Mouse (Mus musculus): ENCODE results near the gene Tmem181a.
"Not testable (repeated sequence)": the region's sequence is repeated elsewhere in the genome, so short reads cannot be mapped to it uniquely, and the experiment has no call there.

- TF ChIP-seq CTCF (IDR thresholded peaks at IDR 0.05; ENCODE audit: low read depth); EP300 (optimal IDR thresholded peaks at IDR 0.05): not testable (repeated sequence)
These were observed 64.6 kb downstream of the Tmem181a start for GRCm38 (mm10) chr17:6321081-6321777.

Data from stomach, postnatal 0 days (tissue).